Mouse (Mus musculus) thymus, postnatal 25 days (tissue): ENCODE data around the gene Smarcc2.
"Not testable (repeated sequence)": the region's sequence is repeated elsewhere in the genome, so short reads cannot be mapped to it uniquely, and the experiment has no call there.

Source experiments
- DNase-seq: peaks from one replicate; pipeline ENCODE4 v3.0.0; 2022

The Smarcc2 gene

GRCm38 (mm10) chr10:128444354-128444753, 14.7 kb upstream of the Smarcc2 start:
- no peak for DNase-seq

- no peak for DNase-seq
Measured at GRCm38 (mm10) chr10:128445407-128445806, 13.6 kb upstream of the Smarcc2 start.

- no peak for DNase-seq
Measured at GRCm38 (mm10) chr10:128451014-128451413, 8.0 kb upstream of the Smarcc2 start.

- DNase-seq: no peak
Measured at GRCm38 (mm10) chr10:128454471-128454870, 4.6 kb upstream of the Smarcc2 start.

- DNase-seq: peak; percentile 63
Measured at GRCm38 (mm10) chr10:128455280-128455679, 3.8 kb upstream of the Smarcc2 start.

GRCm38 (mm10) chr10:128457676-128458075, 1.4 kb upstream of the Smarcc2 start:
- DNase-seq: no peak

GRCm38 (mm10) chr10:128458348-128458718, 715 bp upstream of the Smarcc2 start:
- peak; percentile 90 for DNase-seq

GRCm38 (mm10) chr10:128459409-128460269, 591 bp downstream of the Smarcc2 start:
- DNase-seq: peak; percentile 66

- DNase-seq: peak; percentile 22
Measured at GRCm38 (mm10) chr10:128460270-128460630, 1.2 kb downstream of the Smarcc2 start.

- no peak for DNase-seq
Measured at GRCm38 (mm10) chr10:128474366-128474765, 15.3 kb downstream of the Smarcc2 start.

- DNase-seq: no peak
Measured at GRCm38 (mm10) chr10:128486370-128486769, 27.3 kb downstream of the Smarcc2 start.

- DNase-seq: no peak
Measured at GRCm38 (mm10) chr10:128487861-128488712, 29.0 kb downstream of the Smarcc2 start.

- DNase-seq: no peak
Measured at GRCm38 (mm10) chr10:128488776-128489175, 29.7 kb downstream of the Smarcc2 start.

GRCm38 (mm10) chr10:128489380-128489779, 30.3 kb downstream of the Smarcc2 start:
- DNase-seq: no peak

- DNase-seq: no peak
Measured at GRCm38 (mm10) chr10:128489785-128490184, 30.7 kb downstream of the Smarcc2 start.

- DNase-seq: no peak
Measured at GRCm38 (mm10) chr10:128490232-128490631, 31.2 kb downstream of the Smarcc2 start.

GRCm38 (mm10) chr10:128490912-128491311, 31.9 kb downstream of the Smarcc2 start:
- DNase-seq: no peak

- no peak for DNase-seq
Measured at GRCm38 (mm10) chr10:128491495-128491894, 32.4 kb downstream of the Smarcc2 start.

- DNase-seq: not testable (repeated sequence)
Measured at GRCm38 (mm10) chr10:128492051-128492450, 33.0 kb downstream of the Smarcc2 start.

GRCm38 (mm10) chr10:128492633-128493311, 33.7 kb downstream of the Smarcc2 start:
- DNase-seq: peak; percentile 40

GRCm38 (mm10) chr10:128493319-128493694, 34.3 kb downstream of the Smarcc2 start:
- no peak for DNase-seq

GRCm38 (mm10) chr10:128493695-128494666, 34.9 kb downstream of the Smarcc2 start, which contains the start of gene Myl6:
Gene Myl6 (minus strand): TSS chr10:128494145.
- DNase-seq: peak; percentile 97
